Mouse (Mus musculus) stomach, postnatal 0 days (tissue): ENCODE results near the gene Hsd17b13. TPM values are rescaled to one million over a fixed set of nuclear protein-coding genes. Genes with fewer than 3 reads are reported as not detected.

Source experiments
- ATAC-seq: fragments of 200-750 bp; cut with Nextera tagmentation; 2 replicates; pipeline ENCODE4 v1.8.0; 2017; ENCODE audit not compliant: low FRiP score, low TSS enrichment
- DNase-seq: peaks from one replicate; pipeline ENCODE4 v3.0.0-alpha.2; 2016; ENCODE audit warnings: low spot score
- H3K27ac ChIP-seq: fragments of 300-500 bp; sonication (generic); replicated peaks from 2 replicates; pipeline ENCODE4 v1.5.1; 2014; ENCODE audit warnings: mild to moderate bottlenecking, control low read depth
- H3K27me3 ChIP-seq: fragments of 300-500 bp; sonication (generic); 2 replicates; pipeline ENCODE4 v1.6.1; 2014; ENCODE audit warnings: low read length; ENCODE audit not compliant: control insufficient read depth, insufficient read depth
- H3K36me3 ChIP-seq: fragments of 300-500 bp; sonication (generic); 2 replicates; pipeline ENCODE4 v1.6.1; 2014; ENCODE audit warnings: low read length, mixed read lengths; ENCODE audit not compliant: control insufficient read depth, insufficient read depth
- H3K4me1 ChIP-seq: fragments of 300-500 bp; sonication (generic); replicated peaks from 2 replicates; pipeline ENCODE4 v1.6.1; 2014; ENCODE audit warnings: antibody characterized with exemption; ENCODE audit not compliant: control insufficient read depth, insufficient read depth
- H3K4me2 ChIP-seq: fragments of 300-500 bp; sonication (generic); replicated peaks from 2 replicates; pipeline ENCODE4 v1.6.1; 2014; ENCODE audit warnings: low read depth, mild to moderate bottlenecking, control low read depth, moderate library complexity
- H3K4me3 ChIP-seq: fragments of 300-500 bp; sonication (generic); 2 replicates; pipeline ENCODE4 v1.5.1; 2014; ENCODE audit warnings: low read depth, low read length, control low read depth
- H3K9ac ChIP-seq: fragments of 300-500 bp; sonication (generic); 2 replicates; pipeline ENCODE4 v1.6.1; 2014; ENCODE audit warnings: mild to moderate bottlenecking, low read length, control low read depth, mixed read lengths
- H3K9me3 ChIP-seq: fragments of 300-500 bp; sonication (generic); 2 replicates; pipeline ENCODE4 v1.6.1; 2016; ENCODE audit warnings: low read length; ENCODE audit not compliant: control insufficient read depth
- CTCF ChIP-seq: IDR thresholded peaks from 2 replicates; pipeline ENCODE4 v1.5.1; 2016; ENCODE audit warnings: antibody characterized with exemption, low read depth, mild to moderate bottlenecking, moderate library complexity
- EP300 ChIP-seq: optimal IDR thresholded peaks from 2 replicates; pipeline ENCODE3; 2016; ENCODE audit warnings: antibody characterized with exemption
- WGBS: fragments of 180-500 bp; shearing (Covaris S2); extraction: QIAGEN DNeasy Blood & Tissue Kit; methylation state at CpG from one replicate; pipeline ENCODE4 v1.1.7; 2014; 5-methylcytosine and 5-hydroxymethylcytosine counted together
- polyA plus RNA-seq: library from polyadenylated mRNA; unstranded; fragments of >200 nt; fragmentation: Nextera tagmentation; extraction: Ambion mirVana; gene quantifications from 2 replicates; pipeline ENCODE4 v1.2.1, GENCODE M21; 2015

Gene Hsd17b13
- polyA plus RNA-seq, 1 experiment from 2014 or later: 3.2 TPM

GRCm38 (mm10) chr5:103995181-103995580 is 18.0 kb upstream of the Hsd17b13 start:
- Histone ChIP-seq H3K4me3 (no peak overlapping the region), H3K4me2 (no peak overlapping the region), H3K27me3 (no peaks in the 10 kb centered on the region), H3K9me3 (no peaks in the 10 kb centered on the region), H3K36me3 (no peaks in the 10 kb centered on the region), H3K4me1 (no peaks in the 10 kb centered on the region), H3K9ac (no peak overlapping the region), H3K27ac (no peak overlapping the region)
- DNase-seq (no peak), ATAC-seq (no peak)
- WGBS: 58% methylated on average over 3 of the region's 3 CpGs
- no peak for TF ChIP-seq EP300
- TF ChIP-seq CTCF: peak; percentile 79

- TF ChIP-seq EP300 (no peak), CTCF (no peak)
- H3K9ac ChIP-seq: no peak overlapping the region
- H3K9me3 ChIP-seq: no peaks in the 10 kb centered on the region
- no peak overlapping the region for H3K27ac ChIP-seq
- ATAC-seq (no peak), DNase-seq (no peak)
- no peaks in the 10 kb centered on the region for H3K4me1 ChIP-seq
- H3K36me3 ChIP-seq: peaks cover 2% of the 10 kb centered on the region
- 94% methylated on average over 4 of the region's 4 CpGs for WGBS
- no peak overlapping the region for H3K4me2 ChIP-seq
- no peaks in the 10 kb centered on the region for H3K27me3 ChIP-seq
- H3K4me3 ChIP-seq: no peak overlapping the region
Measured at GRCm38 (mm10) chr5:103994669-103995068, 17.5 kb upstream of the Hsd17b13 start.

- WGBS: 84% methylated on average over 1 of the region's 1 CpGs
- Histone ChIP-seq H3K4me2 (no peak overlapping the region), H3K27ac (no peak overlapping the region), H3K4me3 (no peak overlapping the region), H3K27me3 (no peaks in the 10 kb centered on the region), H3K36me3 (peaks cover 6% of the 10 kb centered on the region), H3K4me1 (no peaks in the 10 kb centered on the region), H3K9ac (no peak overlapping the region), H3K9me3 (no peaks in the 10 kb centered on the region)
- TF ChIP-seq EP300 (no peak), CTCF (peak; percentile 67)
- DNase-seq (peak; percentile 43), ATAC-seq (peak; percentile 51; the same call in 1 of the 2 replicates)
Measured at GRCm38 (mm10) chr5:103993601-103994000, 16.4 kb upstream of the Hsd17b13 start.

- Histone ChIP-seq H3K4me3 (no peak overlapping the region), H3K9ac (no peak overlapping the region), H3K27me3 (no peaks in the 10 kb centered on the region), H3K27ac (no peak overlapping the region), H3K36me3 (peaks cover 6% of the 10 kb centered on the region), H3K4me1 (no peaks in the 10 kb centered on the region), H3K9me3 (no peaks in the 10 kb centered on the region), H3K4me2 (no peak overlapping the region)
- no peak for DNase-seq
- WGBS: 86% methylated on average over 9 of the region's 9 CpGs
- no peak for TF ChIP-seq EP300
- no peak for TF ChIP-seq CTCF
- ATAC-seq: no peak
Measured at GRCm38 (mm10) chr5:103992831-103993230, 15.6 kb upstream of the Hsd17b13 start.

GRCm38 (mm10) chr5:103980705-103981560 is 3.7 kb upstream of the Hsd17b13 start:
- H3K9me3 ChIP-seq: no peaks in the 10 kb centered on the region
- no peak for DNase-seq
- no peaks in the 10 kb centered on the region for H3K27me3 ChIP-seq
- H3K4me1 ChIP-seq: no peaks in the 10 kb centered on the region
- H3K36me3 ChIP-seq: no peaks in the 10 kb centered on the region
- TF ChIP-seq EP300 (no peak), CTCF (no peak)
- H3K27ac ChIP-seq: no peak overlapping the region
- no peak overlapping the region for H3K4me3 ChIP-seq
- no peak for ATAC-seq
- no peak overlapping the region for H3K4me2 ChIP-seq
- WGBS: 78% methylated on average over 9 of the region's 9 CpGs
- no peak overlapping the region for H3K9ac ChIP-seq

- no peak for ATAC-seq
- no peak for DNase-seq
Measured at GRCm38 (mm10) chr5:103977907-103978570, 829 bp upstream of the Hsd17b13 start.

More at GRCm38 (mm10) chr5:103977907-103978570, 829 bp upstream of the Hsd17b13 start:
- Histone ChIP-seq H3K4me1 (no peaks in the 10 kb centered on the region), H3K27ac (no peak overlapping the region), H3K9ac (no peak overlapping the region), H3K36me3 (no peaks in the 10 kb centered on the region), H3K9me3 (no peaks in the 10 kb centered on the region), H3K4me3 (no peak overlapping the region), H3K4me2 (no peak overlapping the region), H3K27me3 (no peaks in the 10 kb centered on the region)
- no peak for TF ChIP-seq CTCF
- no peak for TF ChIP-seq EP300
- 84% methylated on average over 7 of the region's 7 CpGs for WGBS
